8 mouse cellular contexts compared by ENCODE assay signal in the genomic region with DNA sequence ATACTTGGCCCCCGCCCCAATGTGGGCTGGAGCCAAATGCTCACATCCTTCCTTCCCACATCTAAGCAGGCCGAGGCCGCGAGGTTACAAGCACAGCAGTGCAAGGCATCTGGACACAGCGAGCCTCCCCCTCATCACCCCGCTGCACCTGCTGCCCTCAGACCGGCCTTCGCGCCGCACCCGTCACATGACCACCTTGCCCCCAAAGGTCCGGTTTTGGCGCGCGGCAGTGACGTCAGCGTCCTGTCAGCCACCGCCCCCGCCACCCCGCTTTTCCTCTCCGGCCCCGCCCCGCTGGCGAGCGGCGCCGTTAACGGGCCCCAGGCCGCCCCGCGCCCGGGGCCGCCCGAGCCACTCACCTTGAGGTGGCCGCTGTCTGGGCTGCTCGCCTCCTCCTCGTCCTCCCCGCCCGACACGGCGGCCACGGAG. TPM values are rescaled to one million over a fixed set of nuclear protein-coding genes. Genes with fewer than 3 reads are reported as not detected.
A peak's percentile ranks its signal among the peaks of the same experiment; 100 is the strongest.
DNase-seq lines count a peak whose midpoint lies in the region; ATAC-seq and TF ChIP-seq lines count a peak whose summit lies in the region.

No protein-coding gene starts in this region.

- H3K4me1 ChIP-seq in ES-Bruce4 (ENCODE audit: control insufficient read depth, insufficient read depth, low read length), result peaks cover 2% of the 10 kb centered on the region
- peaks cover 18% of the 10 kb centered on the region for H3K4me1 ChIP-seq in forebrain, embryonic 15.5 days
- peaks cover 22% of the 10 kb centered on the region for H3K4me1 ChIP-seq in lung, embryonic 16.5 days (replicated peaks; ENCODE audit: control insufficient read depth, insufficient read depth, low read length)

- H3K36me3 ChIP-seq in ES-Bruce4 (ENCODE audit: control insufficient read depth, insufficient read depth, low read length, poor library complexity, severe bottlenecking), result no peaks in the 10 kb centered on the region
- H3K36me3 ChIP-seq in forebrain, embryonic 15.5 days, result no peaks in the 10 kb centered on the region
- H3K36me3 ChIP-seq in lung, embryonic 16.5 days (ENCODE audit: control insufficient read depth, insufficient read depth, low read length), result no peaks in the 10 kb centered on the region

- DNase-seq in heart, postnatal 25 days (ENCODE audit: low spot score), result peak; percentile 76
- DNase-seq in layer of hippocampus, adult 8-10 months (ENCODE audit: low spot score in 2 of 2), result peak; percentile 59 to 60
- peak; percentile 75 for DNase-seq in ovary, adult 18-20 months (ENCODE audit: low spot score)
- peak; percentile 64 for DNase-seq in thymus, postnatal 0 days (ENCODE audit: low spot score)

- H3K9me3 ChIP-seq in ES-Bruce4 (replicated peaks; ENCODE audit: control insufficient read depth, insufficient read depth, low read length, poor library complexity, severe bottlenecking), result no peaks in the 10 kb centered on the region
- no peaks in the 10 kb centered on the region for H3K9me3 ChIP-seq in forebrain, embryonic 15.5 days
- H3K9me3 ChIP-seq in lung, embryonic 16.5 days (ENCODE audit: control insufficient read depth, low read length), result no peaks in the 10 kb centered on the region

- TF ChIP-seq CTCF in ES-Bruce4 (IDR thresholded peaks at IDR 0.05; ENCODE audit: low read depth, low read length), result no peak

- H3K9ac ChIP-seq in ES-Bruce4 (ENCODE audit: low read depth, poor library complexity, severe bottlenecking), result peak overlapping the region; percentile 89
- H3K9ac ChIP-seq in forebrain, embryonic 15.5 days (replicated peaks), result peak overlapping the region; percentile 60
- H3K9ac ChIP-seq in lung, embryonic 16.5 days (ENCODE audit: low read length), result peak overlapping the region; percentile 84

- H3K27ac ChIP-seq in ES-Bruce4 (ENCODE audit: insufficient read depth, low read length), result peak overlapping the region; percentile 51; the same call in 1 of the 2 replicates
- peak overlapping the region; percentile 79 for H3K27ac ChIP-seq in forebrain, embryonic 15.5 days (replicated peaks)
- peak overlapping the region; percentile 94 for H3K27ac ChIP-seq in lung, embryonic 16.5 days (ENCODE audit: low read length)

- H3K27me3 ChIP-seq in ES-Bruce4 (ENCODE audit: control insufficient read depth, insufficient read depth, low read length, poor library complexity, severe bottlenecking), result no peaks in the 10 kb centered on the region
- H3K27me3 ChIP-seq in forebrain, embryonic 15.5 days, result no peaks in the 10 kb centered on the region
- no peaks in the 10 kb centered on the region for H3K27me3 ChIP-seq in lung, embryonic 16.5 days (ENCODE audit: control insufficient read depth, insufficient read depth, low read depth, low read length)

- peak; percentile 41 for ATAC-seq in cerebellum, adult (ENCODE audit: insufficient number of reproducible peaks, low FRiP score, low TSS enrichment)
- peak; percentile 20 for ATAC-seq in forebrain, embryonic 15.5 days (replicated peaks)
- peak; percentile 5 for ATAC-seq in lung, embryonic 16.5 days (ENCODE audit: low read depth)

- peak overlapping the region; percentile 80 for H3K4me2 ChIP-seq in forebrain, embryonic 15.5 days (replicated peaks)
- peak overlapping the region; percentile 75 for H3K4me2 ChIP-seq in lung, embryonic 16.5 days (ENCODE audit: low read depth, low read length)

- H3K4me3 ChIP-seq in ES-Bruce4 (ENCODE audit: low read depth, low read length), result peak overlapping the region; percentile 81
- peak overlapping the region; percentile 58 for H3K4me3 ChIP-seq in forebrain, embryonic 15.5 days
- H3K4me3 ChIP-seq in lung, embryonic 16.5 days (ENCODE audit: low read length), result peak overlapping the region; percentile 97

- TF ChIP-seq POLR2A in ES-Bruce4 (IDR thresholded peaks at IDR 0.05; ENCODE audit: insufficient read depth, low read length), result no peak

- intact Hi-C loops in heart, postnatal 25 days (cut with DNase I), result loop anchor here (10.0 kb wide), 1 partner anchor 587 kb away; no protein-coding TSS in a partner anchor

- under 1% methylated on average over 41 of the region's 42 CpGs for WGBS in forebrain, embryonic 15.5 days
- WGBS in lung, embryonic 16.5 days, result 0% methylated on average over 25 of the region's 42 CpGs

- peak; percentile 57; the same call in 1 of the 2 replicates for TF ChIP-seq EP300 in ES-Bruce4 (IDR thresholded peaks at IDR 0.05; ENCODE audit: insufficient read depth, low read depth, low read length)

RNA-seq across cellular contexts. Expression of a gene that starts 0.7 kb away (rescaled TPM):
- polyA plus RNA-seq in ES-Bruce4 (2011; ENCODE audit: insufficient read depth, insufficient read length, low read depth, missing spikeins), result 24.9 and 32.2 TPM in 2 replicates
- 12.7 and 14.4 TPM in 2 replicates for polyA plus RNA-seq in forebrain, embryonic 15.5 days (2015; fragmentation: Nextera tagmentation; extraction: Ambion mirVana)
- total RNA-seq in heart, postnatal 25 days (2021), result 10 to 100 TPM; 21.5 to 22.6 TPM
- 10 to 100 TPM; 13.6 to 22.2 (median 15.2) TPM for total RNA-seq in layer of hippocampus, adult 8-10 months (2022)
- polyA plus RNA-seq in lung, embryonic 16.5 days (2015; fragmentation: Nextera tagmentation; extraction: Ambion mirVana), result 22.9 and 24.1 TPM in 2 replicates
- polyA plus RNA-seq in thymus, postnatal 0 days (2015; fragmentation: Nextera tagmentation; extraction: Ambion mirVana), result 22.0 and 24.0 TPM in 2 replicates

RNA-seq across cellular contexts. Expression of a gene that starts 9.4 kb away (rescaled TPM):
- 7.0 and 10.9 TPM in 2 replicates for polyA plus RNA-seq in ES-Bruce4 (2011; ENCODE audit: insufficient read depth, insufficient read length, low read depth, missing spikeins)
- polyA plus RNA-seq in forebrain, embryonic 15.5 days (2015; fragmentation: Nextera tagmentation; extraction: Ambion mirVana), result 17.1 and 18.2 TPM in 2 replicates
- total RNA-seq in heart, postnatal 25 days (2021), result 10 to 100 TPM; 52.6 to 52.7 TPM
- 100 to 1,000 TPM; 139 to 153 (median 147) TPM for total RNA-seq in layer of hippocampus, adult 8-10 months (2022)
- polyA plus RNA-seq in lung, embryonic 16.5 days (2015; fragmentation: Nextera tagmentation; extraction: Ambion mirVana), result 16.5 and 18.0 TPM in 2 replicates
- 6.5 and 6.9 TPM in 2 replicates for polyA plus RNA-seq in thymus, postnatal 0 days (2015; fragmentation: Nextera tagmentation; extraction: Ambion mirVana)

RNA-seq across cellular contexts. Expression of a gene that starts 23.1 kb away (rescaled TPM):
- polyA plus RNA-seq in ES-Bruce4 (2011; ENCODE audit: insufficient read depth, insufficient read length, low read depth, missing spikeins), result 6.3 and 7.7 TPM in 2 replicates
- polyA plus RNA-seq in forebrain, embryonic 15.5 days (2015; fragmentation: Nextera tagmentation; extraction: Ambion mirVana), result 0.37 and 1.2 TPM in 2 replicates
- total RNA-seq in heart, postnatal 25 days (2021), result 1 to 10 TPM; 1.5 to 1.6 TPM
- total RNA-seq in layer of hippocampus, adult 8-10 months (2022), result 1 to 10 TPM in 3 of 4 experiments, under 1 TPM in 1; 0.52 to 2.0 (median 1.2) TPM
- polyA plus RNA-seq in lung, embryonic 16.5 days (2015; fragmentation: Nextera tagmentation; extraction: Ambion mirVana), result 5.1 and 6.9 TPM in 2 replicates
- polyA plus RNA-seq in thymus, postnatal 0 days (2015; fragmentation: Nextera tagmentation; extraction: Ambion mirVana), result 3.1 and 3.8 TPM in 2 replicates

Comparison
In these comparisons a context has a peak if more than half of its experiments do, and no peak if none do; other contexts are left out.
1. Peak in every context shown above with its lines: DNase-seq, ATAC-seq, H3K4me3 ChIP-seq and H3K27ac ChIP-seq.